ENCODE assay signal across 8 mouse cellular contexts in the genomic region with DNA sequence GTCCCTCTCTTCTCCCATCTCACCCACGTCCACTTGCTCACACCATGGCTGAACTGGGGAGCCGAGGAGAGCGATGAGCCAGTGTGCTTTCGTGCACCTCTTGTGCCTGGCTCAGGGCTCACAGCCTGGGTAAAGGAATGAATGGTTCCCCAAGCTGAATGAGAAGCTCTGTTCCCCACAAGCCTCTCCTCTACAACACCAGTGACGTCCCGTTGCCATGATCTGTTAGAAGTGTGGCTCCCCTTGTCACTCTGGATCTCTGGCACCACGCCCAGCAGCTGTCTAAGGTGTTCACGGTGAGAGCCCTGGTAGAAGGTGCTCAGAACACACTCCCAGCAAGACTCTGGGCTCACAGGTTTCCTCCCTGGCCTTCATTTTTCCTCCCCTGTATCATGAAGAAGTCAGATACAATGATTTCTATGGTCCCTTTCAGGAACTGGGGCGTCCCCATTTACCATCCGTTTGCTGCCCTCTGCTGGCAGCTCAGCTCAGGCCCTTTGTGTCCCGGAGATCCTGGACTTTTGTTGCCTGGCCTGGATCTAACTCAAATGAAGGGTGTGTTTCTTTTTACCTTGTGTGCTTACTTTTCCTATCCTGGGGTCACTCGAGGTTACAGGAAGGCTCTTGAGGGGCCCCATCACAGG. TPM values are rescaled to one million over a fixed set of nuclear protein-coding genes. Genes with fewer than 3 reads are reported as not detected.
DNase-seq lines count a peak whose midpoint lies in the region; ATAC-seq and TF ChIP-seq lines count a peak whose summit lies in the region.

No protein-coding gene starts in this region.

- peak; percentile 62; the same call in 1 of the 2 replicates for ATAC-seq in megakaryocyte, adult 5-6 weeks (ENCODE audit: poor library complexity, severe bottlenecking)

- TF ChIP-seq CTCF in left cerebral cortex, adult 2 months (IDR thresholded peaks at IDR 0.05): peak; percentile 93

- intact Hi-C loops in left cerebral cortex, adult 2 months (cut with DNase I): loop anchor here (2.0 to 5.0 kb wide), 3 partner anchors 110 to 192 kb away; partner anchors contain the start of gene Tbxas1

- DNase-seq in T-cell, adult 2 months (ENCODE audit: low spot score): peak; percentile 12
- DNase-seq in cerebellum, adult 9-10 months: peak; percentile 81
- DNase-seq in frontal cortex, adult 2 months (ENCODE audit: extremely low spot score in 1 of 2, low spot score in 1 of 2): peak; percentile 58 to 91
- peak; percentile 68 for DNase-seq in induced T-regulatory cell, adult 2 months (ENCODE audit: low read depth)
- peak; percentile 75 to 78 for DNase-seq in left cerebral cortex, adult 2 months (ENCODE audit: extremely low spot score in 1 of 2, low spot score in 2 of 2)
- peak; percentile 85 to 91 for DNase-seq in right cerebral cortex, postnatal 10 days (ENCODE audit: low spot score in 2 of 2)
- peak; percentile 78 for DNase-seq in urinary bladder, postnatal 25 days (ENCODE audit: low spot score)

- H3K27ac ChIP-seq in left cerebral cortex, adult 2 months: no peak overlapping the region

- H3K4me3 ChIP-seq in left cerebral cortex, adult 2 months: no peak overlapping the region

RNA-seq across cellular contexts. Expression of gene Parp12, which starts 51.1 kb away (rescaled TPM):
- 18.6 and 23.0 TPM in 2 replicates for polyA plus RNA-seq in frontal cortex, adult 2 months (2012; rRNA removed)
- total RNA-seq in left cerebral cortex, adult 2 months (2021): 1 to 10 TPM; 5.2 to 5.5 TPM
- total RNA-seq in megakaryocyte, adult 5-6 weeks (2015): 17.2 and 18.4 TPM in 2 replicates
- total RNA-seq in megakaryocyte, adult 5-6 weeks (2017): 20.2 and 21.1 TPM in 2 replicates

Comparison
In these comparisons a context has a peak if more than half of its experiments do, and no peak if none do; other contexts are left out.
1. DNase-seq: peak in every context shown above with its lines; median percentile 88 in right cerebral cortex, postnatal 10 days; 81 in cerebellum, adult 9-10 months; 78 in urinary bladder, postnatal 25 days; 76 in left cerebral cortex, adult 2 months; 74 in frontal cortex, adult 2 months; 68 in induced T-regulatory cell, adult 2 months; 12 in T-cell, adult 2 months.